Mouse (Mus musculus) lung, postnatal 4 days (tissue): ENCODE data around the gene Gas2l1.

Source experiments
- DNase-seq, 2 experiments: peaks; one replicate each; pipeline ENCODE4 v3.0.0; 2021

Gas2l1 gene

DNA sequence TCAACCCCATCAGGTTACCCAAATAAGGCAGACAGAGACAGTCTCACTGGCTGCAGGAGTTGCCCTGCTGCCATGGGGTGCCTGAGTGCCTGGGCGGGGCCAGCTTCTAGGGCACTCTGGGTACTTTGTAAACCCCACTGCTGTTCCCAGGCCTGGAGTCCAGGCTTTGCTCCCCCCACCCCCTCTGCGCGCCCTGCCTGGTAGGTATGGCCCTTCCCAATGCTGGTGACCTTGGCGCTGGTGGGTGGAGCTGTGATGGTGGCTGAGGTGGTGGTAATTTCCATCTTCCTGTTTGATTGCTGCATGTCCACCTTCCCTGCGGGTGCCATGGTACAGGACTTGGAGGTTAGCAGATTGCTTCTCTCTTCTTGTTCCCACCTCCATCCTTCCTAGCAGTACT lies 24.5 kb downstream of the Gas2l1 start:
- DNase-seq = no peak

DNA sequence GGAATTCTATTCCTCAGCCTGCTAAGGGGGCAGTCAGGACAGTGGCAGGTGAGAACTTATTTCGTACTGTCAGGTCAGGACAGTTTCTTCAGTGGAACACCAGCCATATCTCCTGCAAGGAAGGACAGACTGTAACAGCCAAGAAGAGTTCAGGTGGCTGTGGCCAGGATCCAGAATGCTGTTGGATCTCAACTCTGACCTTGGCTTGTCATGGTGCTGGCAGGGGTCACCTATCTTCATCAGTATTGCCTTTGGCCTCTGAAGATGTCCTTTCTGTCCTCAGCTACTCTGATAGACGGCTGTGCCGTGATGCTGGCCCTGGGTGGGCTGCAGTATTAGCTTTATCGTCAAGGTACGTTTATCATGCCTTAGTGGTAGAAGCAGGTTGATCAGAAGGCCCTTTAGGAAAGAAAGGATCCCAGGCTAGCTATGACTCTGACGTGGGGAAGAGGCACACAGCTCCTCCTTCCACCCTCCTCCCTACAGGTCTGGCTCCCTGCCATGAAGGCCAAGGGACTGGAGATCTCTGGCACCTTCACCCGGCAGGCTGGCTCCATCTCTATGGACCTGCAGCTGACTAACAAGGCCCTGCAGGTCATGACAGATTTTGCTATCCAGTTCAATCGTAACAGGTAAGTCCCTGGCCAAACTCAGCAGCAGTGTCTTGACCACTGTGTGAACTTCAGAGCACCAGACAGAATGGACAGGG lies 27.8 kb downstream of the Gas2l1 start:
- DNase-seq = no peak

DNA sequence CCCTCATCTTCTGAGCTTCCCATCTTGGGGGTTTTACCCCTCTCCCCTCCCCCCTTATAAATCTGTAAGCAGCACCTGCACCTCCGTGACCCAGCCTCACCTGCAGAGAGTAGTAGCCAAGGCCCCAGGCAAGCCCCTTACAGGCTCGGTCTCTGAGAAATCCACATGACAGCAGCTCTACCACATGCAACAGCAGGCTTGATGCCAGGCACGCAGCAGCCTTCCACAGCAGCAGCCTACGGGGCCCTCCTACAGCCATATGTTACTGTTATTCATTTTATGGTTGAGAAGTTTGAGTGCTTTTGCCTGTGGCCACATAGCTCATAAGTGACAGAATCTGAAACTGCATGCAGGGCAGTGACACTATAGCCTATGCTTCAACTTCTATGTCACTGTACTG lies 29.7 kb downstream of the Gas2l1 start:
- no peak for DNase-seq

DNA sequence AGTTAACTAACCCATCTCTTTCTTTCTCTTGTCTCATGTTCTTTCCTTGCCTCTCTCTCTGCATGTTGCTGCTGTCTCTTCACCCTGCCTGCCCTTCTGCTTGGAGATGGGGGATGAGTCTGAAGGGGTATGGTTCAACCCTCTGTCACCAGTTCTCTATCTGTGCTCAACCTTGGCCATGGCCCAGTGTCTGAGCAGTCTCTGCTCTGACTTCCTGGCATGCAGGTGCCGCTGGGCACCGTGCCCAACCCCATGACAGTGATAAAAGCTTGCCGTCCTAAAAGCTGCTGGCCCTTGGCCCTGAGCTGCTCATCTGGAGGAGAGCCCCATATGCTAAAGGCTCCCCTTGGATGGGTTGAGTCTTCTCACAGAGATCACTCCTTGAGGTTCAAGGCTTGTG lies 32.0 kb downstream of the Gas2l1 start:
- no peak for DNase-seq

DNA sequence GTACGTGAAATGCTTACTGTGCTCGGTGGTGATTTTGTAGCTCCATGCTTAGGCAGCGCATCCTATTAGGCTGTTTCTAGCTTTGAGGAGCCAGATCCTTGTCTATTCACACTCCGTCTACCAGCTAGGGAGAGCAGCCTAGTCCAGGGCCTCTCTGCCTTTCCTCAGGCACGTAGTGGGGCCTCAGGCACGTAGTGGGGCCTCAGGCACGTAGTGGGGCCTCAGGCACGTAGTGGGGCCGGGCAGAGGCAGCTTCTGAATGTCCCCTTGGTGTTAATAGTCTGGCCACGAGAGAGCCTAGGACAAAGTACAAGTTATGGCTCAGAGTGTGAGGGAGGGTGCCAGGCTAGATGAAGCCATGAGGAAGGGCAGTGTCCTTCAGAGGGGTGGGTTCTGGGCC lies 32.4 kb downstream of the Gas2l1 start:
- no peak for DNase-seq

DNA sequence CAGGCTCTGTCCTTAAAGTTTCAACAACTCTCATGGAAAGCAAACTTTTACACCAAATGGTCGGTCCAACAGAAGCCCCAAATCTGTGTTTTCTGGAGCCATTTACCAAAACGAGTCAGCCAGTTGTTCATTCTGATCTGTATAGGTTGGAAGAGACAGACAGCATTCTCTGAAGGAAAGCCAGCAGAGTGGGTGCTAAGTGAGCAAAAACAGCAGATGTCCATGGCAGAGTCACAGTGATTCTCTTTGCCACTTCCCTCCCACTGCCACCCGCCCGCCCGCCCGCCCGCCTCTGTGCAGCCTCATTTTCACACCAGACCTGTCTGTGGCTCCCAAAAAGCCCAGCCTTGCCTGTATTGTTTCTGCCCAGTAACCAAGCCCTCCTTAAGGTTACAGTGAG lies 36.9 kb downstream of the Gas2l1 start:
- DNase-seq = no peak

DNA sequence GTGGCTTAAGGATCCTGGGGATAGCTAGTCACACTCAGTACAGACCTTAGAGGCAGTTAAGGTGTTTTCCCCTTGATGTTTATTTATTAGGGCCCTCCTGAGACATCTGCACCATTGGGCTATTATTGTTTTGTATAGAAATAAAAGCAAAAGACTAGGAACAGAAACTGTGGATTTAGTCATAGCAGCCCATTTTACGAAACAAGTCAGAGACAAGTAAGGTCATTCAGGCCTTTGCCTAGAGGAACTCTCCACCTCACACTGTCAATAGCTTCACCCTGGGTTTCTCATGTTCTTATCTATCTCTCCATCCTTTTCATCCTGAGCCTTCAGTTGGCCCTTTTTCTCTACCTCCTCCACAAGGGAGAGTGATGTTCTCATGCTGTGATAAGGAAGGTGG lies 40.0 kb downstream of the Gas2l1 start:
- DNase-seq = no peak

DNA sequence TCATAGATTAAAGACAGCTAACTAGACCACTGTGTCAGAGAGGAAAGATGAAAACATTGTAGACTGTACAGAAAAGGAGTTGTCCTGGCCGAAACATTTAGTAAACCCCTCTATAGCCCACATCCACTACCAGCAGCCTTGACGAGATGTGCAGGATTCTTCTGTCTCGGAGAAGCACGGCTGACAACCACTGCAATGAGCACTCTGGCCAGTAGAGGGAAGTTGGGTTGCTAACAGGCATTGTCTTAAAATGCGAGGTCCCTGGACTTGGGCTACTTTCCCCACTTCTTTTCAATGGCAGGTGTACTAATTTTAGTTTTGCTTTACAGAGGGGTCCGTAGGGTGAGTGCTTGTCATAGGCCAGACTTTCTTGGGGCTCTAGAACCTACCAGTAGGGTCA lies 47.6 kb downstream of the Gas2l1 start:
- peak in 1 of 2 experiments; percentile 22 for DNase-seq

DNA sequence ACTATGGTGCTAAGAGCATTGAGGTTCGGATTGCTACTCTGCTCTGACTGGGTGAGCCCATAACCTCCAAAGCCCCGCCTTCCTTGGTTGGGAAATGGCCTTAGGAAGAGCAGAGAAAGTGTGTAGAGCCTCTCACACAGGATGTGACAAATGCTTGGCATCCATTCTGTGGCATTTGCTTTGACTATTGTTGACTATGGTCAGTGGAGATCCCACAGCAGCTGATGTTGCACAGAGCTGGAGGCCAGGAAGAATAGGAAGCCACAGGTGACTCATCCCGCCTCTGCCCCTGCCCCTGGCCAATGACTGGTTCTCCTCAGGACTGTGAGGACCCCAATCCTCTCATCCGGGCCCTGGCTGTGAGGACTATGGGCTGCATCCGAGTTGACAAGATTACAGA lies 48.8 kb downstream of the Gas2l1 start:
- no peak for DNase-seq

DNA sequence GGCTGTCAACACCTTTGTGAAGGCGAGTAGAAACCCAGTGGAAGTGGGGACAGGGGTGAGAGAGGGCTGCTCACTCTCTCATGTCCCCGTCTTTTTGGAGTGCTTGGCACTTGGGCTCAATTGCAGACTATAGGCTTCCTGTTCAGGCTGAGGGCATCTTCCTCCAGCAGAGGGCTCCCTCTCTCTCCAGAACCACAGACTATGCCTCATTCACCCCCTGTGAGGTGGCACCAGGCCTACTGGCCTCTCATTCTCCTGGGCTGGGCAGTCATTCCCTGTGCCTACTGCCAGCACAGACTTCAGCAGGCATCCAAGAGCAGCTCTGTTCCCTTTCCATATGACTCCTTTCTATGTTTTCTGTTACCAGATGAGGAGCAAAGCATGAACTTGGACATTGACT lies 49.4 kb downstream of the Gas2l1 start:
- DNase-seq = peak; percentile 60 to 68

DNA sequence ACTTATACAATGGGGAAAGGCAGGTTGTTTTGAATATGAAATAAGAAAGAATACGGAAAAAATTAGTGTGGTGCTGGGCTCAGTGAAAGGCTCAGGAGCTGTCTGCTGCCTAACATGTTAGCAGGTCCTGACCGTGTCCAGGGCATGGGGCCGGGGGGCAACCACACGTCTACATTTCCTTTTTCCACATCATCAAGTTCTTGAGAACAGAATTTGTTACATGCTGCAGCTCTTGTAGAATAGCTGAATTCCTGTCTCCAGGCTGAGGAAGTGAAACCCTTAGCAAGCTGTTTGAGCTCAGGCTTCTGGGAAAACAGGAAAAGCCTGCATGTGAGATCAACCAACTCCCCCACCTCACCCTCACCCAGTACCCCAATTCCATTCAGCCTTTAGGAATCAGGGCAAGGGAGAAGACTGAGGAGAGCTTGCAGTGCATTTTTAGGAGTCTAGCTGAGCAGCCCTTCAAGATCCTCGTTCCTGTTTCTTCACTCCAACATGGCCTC lies 52.9 kb downstream of the Gas2l1 start:
- no peak for DNase-seq

DNA sequence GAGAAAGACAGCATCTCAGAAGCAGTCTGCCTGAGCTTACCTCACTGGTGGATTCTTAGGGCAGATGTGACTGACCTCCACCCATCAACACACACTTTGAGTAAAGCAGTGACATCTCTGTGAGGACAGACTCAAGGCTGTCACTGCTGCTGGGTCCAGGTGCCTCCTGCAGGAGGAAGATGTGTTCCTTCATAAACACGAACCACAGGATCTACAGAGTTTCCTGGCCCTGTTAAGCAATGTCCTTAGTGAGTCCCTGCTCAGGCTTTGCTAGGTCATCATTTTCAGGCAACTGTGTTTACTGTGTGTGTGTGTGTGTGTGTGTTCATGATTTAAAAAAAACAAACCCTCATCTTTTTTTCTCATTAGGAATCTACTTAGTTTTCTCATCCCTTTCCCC lies 53.6 kb downstream of the Gas2l1 start:
- DNase-seq = no peak

DNA sequence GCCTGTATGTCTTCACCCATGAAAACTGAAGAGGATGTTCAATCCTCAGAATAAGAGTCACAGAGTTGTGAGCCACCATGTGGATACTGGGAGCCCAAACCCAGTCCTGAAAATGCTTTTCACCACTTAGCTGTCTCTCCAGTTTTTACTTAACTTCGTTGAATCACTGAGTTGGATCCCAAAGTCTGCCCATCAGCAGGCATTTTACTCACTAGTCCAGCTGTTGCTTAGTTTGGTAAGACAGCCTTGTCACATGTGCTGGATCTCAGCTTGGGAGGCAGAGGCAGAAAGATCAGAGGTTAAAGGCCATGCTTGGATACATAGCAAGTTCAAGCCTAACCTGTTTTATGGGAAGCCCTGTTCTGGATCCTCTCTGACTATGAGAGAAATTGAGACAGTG lies 54.9 kb downstream of the Gas2l1 start:
- no peak for DNase-seq

DNA sequence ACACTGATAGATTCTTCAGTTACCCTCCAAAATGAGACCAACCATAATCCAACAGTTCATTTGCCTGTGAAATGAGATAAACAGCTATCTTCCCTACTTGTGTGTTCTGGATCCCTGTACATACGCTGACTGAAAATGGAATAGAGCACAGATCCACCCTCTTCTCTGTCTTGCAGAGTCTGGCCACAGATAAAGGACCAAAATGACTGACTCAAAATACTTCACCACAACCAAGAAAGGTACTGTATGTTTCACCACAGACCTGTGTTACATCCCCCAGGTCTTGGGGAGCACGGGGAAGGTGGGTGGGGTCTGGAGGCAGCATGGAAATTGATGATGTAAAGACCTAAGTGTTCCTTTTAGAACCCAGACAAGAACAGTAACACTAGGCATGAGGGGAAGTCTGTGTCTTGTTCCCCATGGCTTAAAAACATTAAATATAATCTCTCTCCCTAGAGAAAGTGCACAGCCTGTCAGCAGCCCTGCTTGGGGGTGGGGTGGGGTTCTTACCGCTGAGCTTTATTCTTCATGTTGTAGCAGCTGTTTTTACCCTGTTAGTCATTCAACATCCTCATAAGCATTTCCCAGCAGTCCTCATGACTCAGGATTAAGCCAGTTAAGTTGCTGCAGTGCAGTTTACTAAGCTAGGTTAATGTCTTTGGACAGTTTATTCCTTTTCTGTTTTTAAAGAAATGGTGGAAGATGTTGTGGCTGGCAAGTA lies 55.6 kb downstream of the Gas2l1 start:
- DNase-seq = no peak

DNA sequence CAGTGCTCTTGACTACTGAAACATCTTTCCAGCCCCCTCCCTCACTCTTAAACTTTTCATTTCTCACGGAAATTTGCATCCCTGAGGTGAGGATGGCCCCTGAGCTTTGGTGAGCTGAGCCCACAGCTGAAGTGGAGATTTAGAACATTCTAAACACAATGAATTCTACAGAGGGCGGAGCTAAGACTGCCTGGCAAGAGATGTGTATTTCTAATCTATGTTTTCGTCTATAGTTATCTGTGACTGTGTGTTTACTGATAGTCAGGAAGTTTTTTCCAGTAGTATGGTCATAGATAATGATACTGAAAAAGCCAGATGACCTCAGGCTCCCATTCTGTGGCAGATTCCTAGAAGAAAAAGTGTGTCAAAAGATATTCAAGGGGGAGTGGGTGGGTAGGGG lies 56.3 kb downstream of the Gas2l1 start:
- DNase-seq = no peak

DNA sequence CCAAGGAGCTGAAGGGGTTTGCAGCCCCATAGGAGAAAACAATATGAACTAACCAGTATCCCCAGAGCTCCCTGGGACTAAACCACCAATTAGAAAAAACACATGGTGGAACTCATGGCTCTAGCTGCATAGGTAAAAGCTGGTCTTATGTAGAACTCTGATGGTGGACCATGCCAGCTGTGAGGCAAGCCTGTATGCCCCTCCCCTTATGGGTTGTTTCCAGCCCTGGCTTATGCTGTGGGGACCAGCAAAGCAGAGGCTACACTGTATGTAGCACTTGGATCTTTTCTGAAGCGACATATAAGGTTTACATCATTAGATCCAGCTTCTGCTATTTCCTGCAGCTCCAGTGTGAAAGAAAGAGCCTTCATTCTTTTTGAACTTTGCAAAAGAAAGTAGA lies 57.9 kb downstream of the Gas2l1 start:
- DNase-seq = no peak

DNA sequence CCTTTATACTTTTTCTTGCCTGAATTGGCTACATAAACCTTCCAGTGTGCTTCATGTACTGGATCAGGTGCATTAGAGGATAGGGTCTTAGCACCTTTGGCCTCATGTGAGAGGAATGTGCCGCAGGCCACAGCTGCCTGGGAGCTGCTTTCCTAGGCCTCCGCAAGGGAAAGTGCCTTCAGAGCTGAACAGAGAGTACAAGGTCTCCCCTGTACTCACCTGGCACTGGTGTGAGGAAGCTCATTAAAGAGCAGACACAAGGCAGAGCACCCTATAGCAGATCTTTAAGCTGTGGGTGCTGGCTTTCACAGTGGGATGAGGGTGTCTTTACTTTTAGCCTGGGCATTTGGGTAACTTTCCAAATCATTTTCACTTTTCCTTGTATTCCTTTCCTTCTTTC lies 59.6 kb downstream of the Gas2l1 start:
- no peak for DNase-seq
